Mouse (Mus musculus): ENCODE measurements at regions not wholly inside any gene's neighbourhood (a gene's known extent, or its start where the extent isn't known, plus 50 kb on each side); places are given as distances from the start of the nearest gene placed in this dataset.

- no peak for DNase-seq (ENCODE audit: low spot score)
These were observed 239.6 kb downstream of the Qk start for GRCm38 (mm10) chr17:10079853-10080650.

GRCm38 (mm10) chr17:10078536-10079319 is 240.9 kb downstream of the Qk start:
- DNase-seq (ENCODE audit: low spot score) = no peak

GRCm38 (mm10) chr17:10073301-10073700 is 246.4 kb downstream of the Qk start:
- no peak for DNase-seq (ENCODE audit: low spot score)

- DNase-seq (ENCODE audit: low spot score) = no peak
These were observed 250.4 kb downstream of the Qk start for GRCm38 (mm10) chr17:10069251-10069650.

- no peak for DNase-seq (ENCODE audit: low spot score)
These were observed 254.5 kb downstream of the Qk start for GRCm38 (mm10) chr17:10065131-10065530.

- DNase-seq (ENCODE audit: low spot score) = no peak
These were observed 257.0 kb downstream of the Qk start for GRCm38 (mm10) chr17:10062546-10063100.

- no peak for DNase-seq (ENCODE audit: low spot score)
These were observed 261.9 kb downstream of the Qk start for GRCm38 (mm10) chr17:10057736-10058135.

- no peak for DNase-seq (ENCODE audit: low spot score)
These were observed 263.6 kb downstream of the Qk start for GRCm38 (mm10) chr17:10056096-10056495.

- DNase-seq (ENCODE audit: low spot score) = no peak
These were observed 265.3 kb downstream of the Qk start for GRCm38 (mm10) chr17:10054375-10054774.

- no peak for DNase-seq (ENCODE audit: low spot score)
These were observed 275.3 kb downstream of the Qk start for GRCm38 (mm10) chr17:10044336-10044735.

GRCm38 (mm10) chr17:10042042-10042652 is 277.5 kb downstream of the Qk start:
- no peak for DNase-seq (ENCODE audit: low spot score)

- no peak for DNase-seq (ENCODE audit: low spot score)
These were observed 278.7 kb downstream of the Qk start for GRCm38 (mm10) chr17:10040951-10041359.

GRCm38 (mm10) chr17:10040375-10040774 is 279.3 kb downstream of the Qk start:
- DNase-seq (ENCODE audit: low spot score) = no peak

GRCm38 (mm10) chr17:10037799-10038445 is 281.7 kb downstream of the Qk start:
- DNase-seq (ENCODE audit: low spot score) = no peak

- DNase-seq (ENCODE audit: low spot score) = no peak
These were observed 286.1 kb downstream of the Qk start for GRCm38 (mm10) chr17:10033510-10033909.

GRCm38 (mm10) chr17:10031033-10031432 is 288.6 kb downstream of the Qk start:
- DNase-seq (ENCODE audit: low spot score) = no peak

- DNase-seq (ENCODE audit: low spot score) = no peak
These were observed 292.9 kb downstream of the Qk start for GRCm38 (mm10) chr17:10026770-10027169.

GRCm38 (mm10) chr17:10025212-10025611 is 294.4 kb downstream of the Qk start:
- DNase-seq (ENCODE audit: low spot score) = no peak

GRCm38 (mm10) chr17:10024323-10024722 is 295.3 kb downstream of the Qk start:
- DNase-seq (ENCODE audit: low spot score) = no peak

GRCm38 (mm10) chr17:10012161-10012560 is 307.5 kb downstream of the Qk start:
- no peak for DNase-seq (ENCODE audit: low spot score)

- no peak for DNase-seq (ENCODE audit: low spot score)
These were observed 307.9 kb downstream of the Qk start for GRCm38 (mm10) chr17:10011728-10012127.

Measured in thymus, postnatal 0 days (tissue).